Mouse (Mus musculus) megakaryocyte, adult 5-6 weeks (primary cell): Measurements from ENCODE around the gene Map2. TPM values are rescaled to one million over a fixed set of nuclear protein-coding genes. Genes with fewer than 3 reads are reported as not detected.

ENCODE experiments used
- ATAC-seq: 2 replicates; pipeline ENCODE4 v1.8.0; 2016; ENCODE audit warnings: mild to moderate bottlenecking, inconsistent platforms; ENCODE audit not compliant: poor library complexity, severe bottlenecking
- total RNA-seq, 2 experiments: library from RNA; stranded (forward) in 1 of 2; stranded (reverse) in 1 of 2; fragments of 153-499, 151-499 nt in 1 of 2; fragments of 221-1000, 200-1000 nt in 1 of 2; gene quantifications; 2 replicates each; pipeline versions ENCODE4 v1.2.3 to v1.2.4; 2015 to 2017

Map2 gene
- total RNA-seq, 2 experiments from 2014 or later, result 0.07 TPM; not detected in 1

- ATAC-seq, result no peak
Observed at GRCm38 (mm10) chr1:66482751-66483150, 307.7 kb downstream of the Map2 start.

Other genes starting within 250 kb of the Map2 start
- gene Crygf, start 248.8 kb upstream of the Map2 start, total RNA-seq (2015), result not detected in 2 replicates
- not detected in 2 replicates for gene Crygf, start 248.8 kb upstream of the Map2 start, total RNA-seq (2017)